Mouse (Mus musculus): ENCODE data around the gene Fam173a. TPM values are rescaled to one million over a fixed set of nuclear protein-coding genes. Genes with fewer than 3 reads are reported as not detected.
A peak's percentile ranks its signal among the peaks of the same experiment; 100 is the strongest.

The Fam173a gene
- polyA plus RNA-seq, 1 experiment: 64.5 TPM

GRCm38 (mm10) chr17:25769331-25769730 is 23.4 kb downstream of the Fam173a start:
- Histone ChIP-seq H3K4me3 (ENCODE audit: insufficient read depth, low read length) (no peak overlapping the region), H3K4me1 (ENCODE audit: control insufficient read depth, insufficient read depth, low read length) (no peaks in the 10 kb centered on the region), H3K27ac (ENCODE audit: insufficient read depth, low read depth, low read length) (no peak overlapping the region)
- no peak for TF ChIP-seq POLR2A (IDR thresholded peaks at IDR 0.05; ENCODE audit: borderline replicate concordance, low read depth, low read length)

- no peak overlapping the region for H3K4me3 ChIP-seq (ENCODE audit: insufficient read depth, low read length)
- H3K4me1 ChIP-seq (ENCODE audit: control insufficient read depth, insufficient read depth, low read length): peaks cover 12% of the 10 kb centered on the region
- no peak overlapping the region for H3K27ac ChIP-seq (ENCODE audit: insufficient read depth, low read depth, low read length)
- TF ChIP-seq POLR2A (IDR thresholded peaks at IDR 0.05; ENCODE audit: borderline replicate concordance, low read depth, low read length): no peak
- no peak for TF ChIP-seq CTCF (IDR thresholded peaks at IDR 0.05; ENCODE audit: low read depth, low read length)
Measured at GRCm38 (mm10) chr17:25765886-25766285, 26.8 kb downstream of the Fam173a start.

- TF ChIP-seq POLR2A (IDR thresholded peaks at IDR 0.05; ENCODE audit: borderline replicate concordance, low read depth, low read length): no peak
- no peak for TF ChIP-seq CTCF (IDR thresholded peaks at IDR 0.05; ENCODE audit: low read depth, low read length)
Measured at GRCm38 (mm10) chr17:25762591-25762990, 30.1 kb downstream of the Fam173a start.

GRCm38 (mm10) chr17:25761561-25761970 is 31.1 kb downstream of the Fam173a start:
- TF ChIP-seq POLR2A (IDR thresholded peaks at IDR 0.05; ENCODE audit: borderline replicate concordance, low read depth, low read length) (no peak), CTCF (IDR thresholded peaks at IDR 0.05; ENCODE audit: low read depth, low read length) (no peak)
- H3K4me3 ChIP-seq (ENCODE audit: insufficient read depth, low read length): no peak overlapping the region
- peak overlapping the region; percentile 60 for H3K27ac ChIP-seq (ENCODE audit: insufficient read depth, low read depth, low read length)
- H3K4me1 ChIP-seq (ENCODE audit: control insufficient read depth, insufficient read depth, low read length): peaks cover 21% of the 10 kb centered on the region

More at GRCm38 (mm10) chr17:25762591-25762990, 30.1 kb downstream of the Fam173a start:
- Histone ChIP-seq H3K4me1 (ENCODE audit: control insufficient read depth, insufficient read depth, low read length) (peaks cover 21% of the 10 kb centered on the region), H3K27ac (ENCODE audit: insufficient read depth, low read depth, low read length) (no peak overlapping the region), H3K4me3 (ENCODE audit: insufficient read depth, low read length) (no peak overlapping the region)

- Histone ChIP-seq H3K4me1 (ENCODE audit: control insufficient read depth, insufficient read depth, low read length) (peaks cover 21% of the 10 kb centered on the region), H3K4me3 (ENCODE audit: insufficient read depth, low read length) (no peak overlapping the region), H3K27ac (ENCODE audit: insufficient read depth, low read depth, low read length) (no peak overlapping the region)
- TF ChIP-seq CTCF (IDR thresholded peaks at IDR 0.05; ENCODE audit: low read depth, low read length): no peak
- TF ChIP-seq POLR2A (IDR thresholded peaks at IDR 0.05; ENCODE audit: borderline replicate concordance, low read depth, low read length): no peak
Measured at GRCm38 (mm10) chr17:25760148-25760547, 32.6 kb downstream of the Fam173a start.

- Histone ChIP-seq H3K4me3 (ENCODE audit: insufficient read depth, low read length) (no peak overlapping the region), H3K4me1 (ENCODE audit: control insufficient read depth, insufficient read depth, low read length) (peaks cover 21% of the 10 kb centered on the region), H3K27ac (ENCODE audit: insufficient read depth, low read depth, low read length) (no peak overlapping the region)
- TF ChIP-seq POLR2A (IDR thresholded peaks at IDR 0.05; ENCODE audit: borderline replicate concordance, low read depth, low read length) (no peak), CTCF (IDR thresholded peaks at IDR 0.05; ENCODE audit: low read depth, low read length) (no peak)
Measured at GRCm38 (mm10) chr17:25757691-25758090, 35.0 kb downstream of the Fam173a start.

- no peak overlapping the region for H3K4me3 ChIP-seq (ENCODE audit: insufficient read depth, low read length)
- H3K4me1 ChIP-seq (ENCODE audit: control insufficient read depth, insufficient read depth, low read length): peaks cover 13% of the 10 kb centered on the region
- TF ChIP-seq POLR2A (IDR thresholded peaks at IDR 0.05; ENCODE audit: borderline replicate concordance, low read depth, low read length): no peak
- TF ChIP-seq CTCF (IDR thresholded peaks at IDR 0.05; ENCODE audit: low read depth, low read length): no peak
- no peak overlapping the region for H3K27ac ChIP-seq (ENCODE audit: insufficient read depth, low read depth, low read length)
Measured at GRCm38 (mm10) chr17:25756378-25757242, 36.1 kb downstream of the Fam173a start.

GRCm38 (mm10) chr17:25755627-25756377 is 36.9 kb downstream of the Fam173a start:
- H3K4me3 ChIP-seq (ENCODE audit: insufficient read depth, low read length): no peak overlapping the region
- no peak for TF ChIP-seq POLR2A (IDR thresholded peaks at IDR 0.05; ENCODE audit: borderline replicate concordance, low read depth, low read length)
- TF ChIP-seq CTCF (IDR thresholded peaks at IDR 0.05; ENCODE audit: low read depth, low read length): no peak
- H3K27ac ChIP-seq (ENCODE audit: insufficient read depth, low read depth, low read length): no peak overlapping the region
- H3K4me1 ChIP-seq (ENCODE audit: control insufficient read depth, insufficient read depth, low read length): peaks cover 8% of the 10 kb centered on the region

- no peak for TF ChIP-seq CTCF (IDR thresholded peaks at IDR 0.05; ENCODE audit: low read depth, low read length)
- TF ChIP-seq POLR2A (IDR thresholded peaks at IDR 0.05; ENCODE audit: borderline replicate concordance, low read depth, low read length): no peak
- peaks cover 2% of the 10 kb centered on the region; the same call in 1 of the 2 replicates for H3K4me1 ChIP-seq (ENCODE audit: control insufficient read depth, insufficient read depth, low read length)
- H3K4me3 ChIP-seq (ENCODE audit: insufficient read depth, low read length): no peak overlapping the region
- no peak overlapping the region for H3K27ac ChIP-seq (ENCODE audit: insufficient read depth, low read depth, low read length)
Measured at GRCm38 (mm10) chr17:25755086-25755485, 37.6 kb downstream of the Fam173a start.

GRCm38 (mm10) chr17:25754241-25754640 is 38.5 kb downstream of the Fam173a start, which contains the start of gene Msln:
Msln (minus strand) TSS chr17:25754378.
- TF ChIP-seq CTCF (IDR thresholded peaks at IDR 0.05; ENCODE audit: low read depth, low read length) (no peak), POLR2A (IDR thresholded peaks at IDR 0.05; ENCODE audit: borderline replicate concordance, low read depth, low read length) (no peak)

More at GRCm38 (mm10) chr17:25754241-25754640, 38.5 kb downstream of the Fam173a start, which contains the start of gene Msln:
- H3K4me3 ChIP-seq (ENCODE audit: insufficient read depth, low read length): no peak within 1 kb of the TSS
- H3K27ac ChIP-seq (ENCODE audit: insufficient read depth, low read depth, low read length): no peak within 1 kb of the TSS
- no peaks in the 10 kb centered on the region for H3K4me1 ChIP-seq (ENCODE audit: control insufficient read depth, insufficient read depth, low read length)

Data from bone marrow macrophage, adult 2 months (primary cell).